Mouse (Mus musculus): ENCODE measurements around the gene Itsn1. TPM values are rescaled to one million over a fixed set of nuclear protein-coding genes. Genes with fewer than 3 reads are reported as not detected.
A peak's percentile ranks its signal among the peaks of the same experiment; 100 is the strongest.

Itsn1 gene
- total RNA-seq, 2 experiments from 2014 or later = 33.6 to 49.3 TPM

DNA sequence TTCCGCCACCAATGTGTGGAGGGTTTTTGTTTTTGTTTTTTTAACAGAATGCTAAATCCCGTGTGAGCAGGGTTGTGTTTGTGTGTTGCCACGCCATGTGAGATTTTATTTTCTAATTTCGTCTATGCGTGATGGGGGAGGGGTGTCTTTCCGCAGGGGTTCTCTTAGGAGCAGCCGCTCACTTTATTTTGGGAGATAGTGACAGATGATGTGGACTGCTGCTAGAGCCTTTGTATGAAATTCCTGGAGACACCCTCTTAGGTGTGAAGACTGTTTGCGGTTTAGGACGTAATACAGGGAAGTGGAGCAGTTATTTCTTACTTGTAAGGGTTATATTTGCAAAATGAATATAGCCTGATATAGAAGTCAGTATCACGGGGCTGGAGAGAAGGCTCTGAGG lies 176.9 kb downstream of the Itsn1 start:
- no peak for DNase-seq

DNA sequence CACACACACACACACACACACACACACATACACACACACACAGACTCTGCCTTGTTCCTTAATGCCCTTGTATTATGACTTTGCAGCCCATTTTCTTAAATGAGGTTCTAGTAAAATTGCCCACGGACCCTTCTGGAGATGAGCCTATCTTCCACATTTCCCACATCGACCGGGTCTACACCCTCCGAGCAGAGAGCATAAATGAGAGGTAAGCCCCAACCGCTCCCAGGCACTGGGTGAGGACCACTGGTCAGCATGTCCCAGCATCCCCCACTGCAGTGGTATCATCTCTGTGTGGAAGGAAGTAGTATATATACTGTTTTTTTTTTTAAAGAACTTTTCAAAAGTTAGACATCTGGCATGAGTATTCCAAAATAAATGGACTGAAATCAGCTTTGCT lies 177.6 kb downstream of the Itsn1 start:
- no peak for DNase-seq

DNA sequence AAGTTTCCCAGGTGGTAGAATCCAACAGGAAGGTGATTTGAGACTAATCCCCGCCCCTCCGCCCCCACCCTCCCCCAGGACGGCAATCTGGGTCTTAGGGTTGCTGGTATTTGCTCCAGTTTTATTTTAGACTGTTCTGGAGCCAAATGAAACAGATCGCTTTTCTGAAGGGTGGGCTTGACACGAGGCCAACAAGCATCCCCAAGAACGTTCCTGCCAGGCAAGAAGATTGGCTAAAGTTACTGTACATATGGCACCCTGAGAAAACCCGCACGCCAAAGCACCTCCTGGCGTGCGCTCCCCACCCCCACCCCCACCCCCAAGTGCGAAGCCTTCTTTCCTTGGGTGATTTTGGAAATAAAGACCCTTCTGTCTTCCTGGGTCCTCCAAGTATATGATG lies 178.1 kb downstream of the Itsn1 start:
- DNase-seq = no peak

DNA sequence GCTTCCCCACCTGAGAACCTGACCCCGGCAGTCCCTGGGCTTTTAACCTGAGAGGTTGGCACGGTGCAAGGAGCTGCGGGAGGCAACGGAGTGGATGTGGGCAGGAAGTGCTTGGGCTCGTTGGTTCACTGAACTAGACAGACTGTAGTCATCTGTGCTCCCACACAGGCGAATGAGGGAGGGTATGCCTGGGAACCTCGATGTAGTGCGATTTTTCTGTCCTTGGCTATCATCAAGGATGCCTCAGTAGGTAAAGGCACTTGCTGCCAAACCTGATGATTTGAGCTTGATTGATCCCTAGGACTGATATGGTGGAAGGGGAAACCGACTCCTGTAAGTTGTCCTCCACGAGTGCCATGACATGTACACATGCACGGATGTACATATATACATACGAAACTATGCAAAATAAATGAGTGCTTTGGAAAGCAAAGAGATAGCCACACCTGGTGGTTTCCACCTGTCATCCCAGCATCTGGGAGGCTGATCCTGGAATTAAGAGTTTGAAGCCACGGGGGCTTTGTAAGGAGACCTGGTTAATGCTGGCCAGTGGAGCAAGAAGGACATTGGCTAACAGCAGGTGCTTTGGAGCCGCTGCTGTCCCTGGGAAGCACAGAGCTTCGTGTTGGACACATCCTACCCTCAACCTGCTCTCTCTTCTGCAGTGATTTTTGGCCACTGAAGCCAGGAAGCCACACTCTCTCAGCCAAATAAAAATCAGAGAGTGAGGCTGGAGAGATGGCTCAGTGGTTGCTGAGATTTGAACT lies 180.7 kb downstream of the Itsn1 start:
- DNase-seq = no peak

DNA sequence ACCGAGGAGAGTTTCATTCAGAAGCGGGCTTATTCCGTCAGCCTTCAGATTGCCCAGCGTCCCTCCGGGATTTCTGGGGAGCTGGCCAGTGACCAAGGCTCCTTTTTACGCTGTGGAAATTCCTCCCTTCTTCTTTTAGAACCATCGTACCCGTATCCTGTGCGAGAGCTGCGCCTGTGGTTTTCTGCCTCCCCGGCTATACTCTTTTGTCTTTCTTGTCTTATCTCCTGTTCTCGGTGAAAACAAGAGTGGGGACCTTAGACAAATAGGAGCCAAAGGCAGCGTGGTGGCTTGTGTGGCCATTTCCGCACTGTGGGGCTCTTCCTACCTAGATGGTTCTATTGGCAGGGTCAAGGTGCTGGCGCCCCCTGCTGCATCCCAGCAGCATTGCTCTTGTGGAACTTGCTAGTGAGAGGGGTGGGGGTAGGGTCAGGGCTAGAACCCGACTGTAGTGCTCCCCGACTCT lies 188.6 kb downstream of the Itsn1 start:
- peak; percentile 90 to 91 for DNase-seq

DNA sequence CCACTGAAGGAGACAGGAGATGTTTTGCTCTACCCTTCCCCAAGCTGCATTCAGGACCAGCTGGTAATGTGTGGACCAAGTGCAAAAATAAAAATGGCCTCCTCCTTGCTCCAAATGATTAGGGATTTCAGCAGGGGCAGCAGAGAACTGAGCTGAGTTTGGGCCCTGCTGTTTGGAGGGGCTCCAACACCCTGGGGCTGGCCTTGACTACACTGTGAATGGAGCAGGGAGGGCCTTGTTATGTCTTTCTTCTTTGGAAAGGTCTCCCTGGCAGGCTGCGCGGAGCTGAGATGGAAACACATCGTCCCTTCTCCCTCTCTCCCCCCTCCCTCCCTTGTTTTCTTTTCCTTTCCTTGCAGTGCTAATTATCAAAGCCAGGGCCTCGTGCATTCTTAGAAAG lies 189.4 kb downstream of the Itsn1 start:
- peak in 1 of 2 experiments; percentile 41 for DNase-seq

DNA sequence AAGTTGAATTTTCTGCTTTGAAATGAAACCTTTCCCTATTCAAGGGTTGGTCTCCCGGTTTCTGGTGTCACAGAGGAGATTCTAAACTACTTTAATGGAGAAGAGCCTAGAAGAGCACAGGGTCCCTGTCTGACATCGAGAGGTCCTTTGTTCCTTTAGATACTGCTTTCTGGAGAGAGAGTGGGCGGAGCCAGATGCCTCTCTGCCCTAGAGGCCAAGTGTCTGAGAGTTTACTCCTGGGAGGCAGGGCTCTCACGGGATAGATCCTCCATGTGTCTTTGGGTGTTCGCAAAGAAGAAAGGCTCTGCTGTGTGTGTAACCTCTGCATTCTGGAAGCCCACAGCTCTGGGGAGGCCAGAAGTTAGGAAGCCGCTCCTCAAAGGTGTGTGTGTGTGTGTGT lies 190.0 kb downstream of the Itsn1 start:
- no peak for DNase-seq

DNA sequence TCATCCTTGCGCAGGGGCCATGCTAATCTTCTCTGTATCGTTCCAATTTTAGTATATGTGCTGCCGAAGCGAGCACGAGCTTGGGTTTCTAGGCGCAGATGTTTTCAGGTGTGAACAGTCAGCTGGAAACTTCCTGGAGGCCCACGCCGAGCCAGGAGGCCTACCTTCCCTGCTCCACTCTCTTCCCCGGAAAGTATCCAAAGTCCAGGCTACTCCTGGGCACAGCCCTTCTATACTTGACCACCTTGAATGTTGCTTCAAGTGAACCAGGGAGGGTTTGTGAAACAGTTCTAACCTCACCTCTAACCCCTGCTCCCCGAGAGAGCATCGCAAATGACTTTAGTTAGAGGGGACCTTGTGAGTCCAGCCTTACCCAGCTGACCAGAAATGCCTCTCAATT lies 192.3 kb downstream of the Itsn1 start:
- DNase-seq = no peak

DNA sequence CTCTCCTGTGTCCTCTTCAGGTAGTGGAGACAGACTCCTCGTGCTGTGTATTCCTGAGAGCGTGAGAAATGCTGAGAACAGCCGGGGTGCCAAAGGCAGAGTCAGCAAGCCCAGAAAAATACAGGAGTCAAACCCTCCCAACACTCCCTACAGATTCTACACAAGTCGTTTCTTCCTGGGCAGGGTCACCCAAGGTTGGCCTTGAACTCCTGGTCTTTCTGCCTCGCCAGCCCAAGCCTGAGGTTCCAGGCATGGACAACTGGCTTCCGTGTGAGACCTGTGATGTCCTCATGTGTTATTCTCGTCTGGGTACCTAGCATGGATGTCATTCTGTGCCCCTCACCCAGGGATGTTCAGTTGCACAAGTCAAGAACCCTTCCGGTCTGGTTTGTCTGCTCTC lies 193.9 kb downstream of the Itsn1 start:
- DNase-seq = no peak

DNA sequence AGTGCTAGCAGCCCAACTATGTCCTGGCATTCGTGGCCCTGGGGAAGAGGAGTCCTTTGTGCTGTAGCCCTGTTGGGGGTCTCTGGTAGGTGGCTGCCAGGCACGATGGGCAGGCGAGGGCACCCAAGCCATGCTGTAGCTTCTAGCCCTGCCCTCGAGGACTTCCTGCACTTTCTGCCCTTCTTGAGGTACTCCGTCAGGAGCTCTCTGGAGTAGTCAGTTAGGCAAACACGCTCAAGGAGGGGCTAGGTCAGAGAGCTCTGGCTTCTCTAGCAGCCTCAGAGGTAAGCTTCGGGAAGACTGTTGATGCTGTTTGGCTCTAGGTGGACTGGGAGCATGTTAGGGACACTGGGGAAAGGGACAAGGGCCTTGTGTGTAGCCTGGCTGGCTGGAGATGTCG lies 195.3 kb downstream of the Itsn1 start:
- DNase-seq = no peak

DNA sequence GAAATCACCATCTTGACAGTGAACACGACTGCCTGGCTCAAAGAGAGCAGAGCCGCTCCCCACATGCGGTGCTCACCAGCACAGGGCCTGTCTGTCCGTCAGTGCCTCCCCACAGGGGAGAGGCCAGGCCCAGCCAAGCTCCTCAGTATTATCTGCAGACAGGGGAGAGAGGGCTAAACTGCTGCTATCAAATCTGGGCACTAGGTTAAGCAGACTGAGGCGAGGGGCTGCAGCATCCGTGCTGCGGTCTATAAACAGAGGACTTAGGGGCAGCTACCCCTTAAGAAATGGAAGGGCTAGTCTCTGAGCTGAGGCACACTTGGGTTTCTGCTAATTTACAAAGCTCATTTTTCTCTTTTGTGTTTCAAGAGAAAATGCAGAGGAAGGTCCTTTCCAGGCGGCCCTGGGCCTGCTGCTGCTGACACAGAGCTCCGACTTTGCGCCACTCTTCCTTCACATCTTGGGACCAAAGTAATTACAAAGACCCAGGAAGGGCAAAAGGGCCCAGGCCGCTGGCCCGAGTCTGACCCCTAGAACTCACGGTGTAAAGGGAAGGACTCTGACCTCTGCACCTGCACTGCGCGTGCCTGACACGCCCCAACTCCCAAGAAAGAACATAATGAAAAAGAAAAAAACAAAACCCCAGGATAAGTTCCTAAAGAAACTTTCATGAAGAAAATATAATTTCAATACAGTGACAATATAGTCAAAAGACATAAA lies 199.0 kb downstream of the Itsn1 start:
- DNase-seq = no peak

DNA sequence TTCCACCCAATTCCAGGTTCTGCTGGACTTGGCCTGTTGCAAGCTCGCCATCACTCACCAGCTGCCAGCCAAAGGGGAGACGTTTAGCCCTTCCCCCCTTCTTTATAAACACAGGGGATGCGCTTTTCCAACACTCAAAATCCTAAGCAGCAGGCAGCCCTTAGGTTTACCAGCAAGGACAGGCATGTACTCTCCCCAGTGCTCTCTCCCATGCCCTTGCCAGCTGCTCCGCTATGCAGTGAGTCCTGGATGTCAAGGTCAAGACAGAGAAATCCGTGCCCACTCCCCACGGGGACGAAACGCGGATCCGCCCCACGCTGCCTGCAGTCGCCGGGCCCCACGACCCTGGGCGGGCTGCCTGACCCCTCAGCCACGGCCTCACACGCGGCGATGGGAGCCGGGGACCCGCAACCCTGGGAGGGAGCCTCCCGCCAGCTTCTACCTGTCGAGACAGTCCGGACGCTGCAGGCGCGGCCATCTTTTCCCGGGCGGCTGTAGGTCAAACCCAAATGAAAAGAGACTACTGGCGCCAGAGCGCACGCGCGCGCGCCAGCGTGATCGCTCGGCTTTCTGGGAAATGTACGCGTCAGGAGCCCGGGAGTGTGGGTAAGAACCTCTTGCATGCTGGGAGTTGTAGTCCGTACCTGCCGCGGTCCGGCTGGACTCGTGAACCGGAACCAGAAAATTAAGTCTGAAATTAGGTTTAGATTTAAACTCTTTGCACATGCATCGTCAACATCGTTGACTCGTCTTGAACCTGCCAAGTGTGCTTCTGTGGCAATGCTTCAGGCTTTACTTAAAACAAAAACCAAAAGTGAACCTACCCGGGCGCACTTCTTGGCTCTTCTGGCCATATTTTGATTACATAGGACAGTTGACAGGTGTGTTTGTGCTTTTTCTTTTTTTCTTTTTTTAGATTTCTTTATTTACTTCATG lies 202.3 kb downstream of the Itsn1 start:
- peak; percentile 93 to 94 for DNase-seq

DNA sequence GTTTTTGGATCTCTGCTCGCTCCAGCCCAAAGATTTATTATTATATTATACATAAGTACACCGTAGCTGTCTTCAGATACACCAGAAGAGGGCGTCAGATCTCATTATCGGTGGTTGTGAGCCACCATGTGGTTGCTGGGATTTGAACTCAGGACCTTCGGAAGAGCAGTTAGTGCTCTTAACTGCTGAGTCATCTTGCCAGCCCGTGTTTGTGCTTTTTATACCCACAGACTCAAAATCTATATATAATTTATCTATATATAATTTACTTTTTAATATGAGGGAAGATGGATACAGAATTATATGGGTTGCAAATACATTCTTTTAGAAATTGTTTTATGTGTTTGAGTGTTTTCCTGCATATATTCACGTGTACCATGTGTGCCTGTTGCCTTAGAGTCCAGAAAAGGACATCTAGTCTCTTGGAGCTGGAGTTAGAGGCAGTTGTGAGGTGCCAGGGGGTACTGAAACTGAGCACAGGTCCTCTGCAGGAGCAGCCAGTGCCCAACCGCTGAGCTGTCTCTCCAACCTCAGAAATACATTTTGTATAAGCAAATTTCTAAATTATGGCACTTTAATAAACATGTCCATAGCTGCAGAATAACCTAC lies 203.1 kb downstream of the Itsn1 start:
- DNase-seq = no peak

DNA sequence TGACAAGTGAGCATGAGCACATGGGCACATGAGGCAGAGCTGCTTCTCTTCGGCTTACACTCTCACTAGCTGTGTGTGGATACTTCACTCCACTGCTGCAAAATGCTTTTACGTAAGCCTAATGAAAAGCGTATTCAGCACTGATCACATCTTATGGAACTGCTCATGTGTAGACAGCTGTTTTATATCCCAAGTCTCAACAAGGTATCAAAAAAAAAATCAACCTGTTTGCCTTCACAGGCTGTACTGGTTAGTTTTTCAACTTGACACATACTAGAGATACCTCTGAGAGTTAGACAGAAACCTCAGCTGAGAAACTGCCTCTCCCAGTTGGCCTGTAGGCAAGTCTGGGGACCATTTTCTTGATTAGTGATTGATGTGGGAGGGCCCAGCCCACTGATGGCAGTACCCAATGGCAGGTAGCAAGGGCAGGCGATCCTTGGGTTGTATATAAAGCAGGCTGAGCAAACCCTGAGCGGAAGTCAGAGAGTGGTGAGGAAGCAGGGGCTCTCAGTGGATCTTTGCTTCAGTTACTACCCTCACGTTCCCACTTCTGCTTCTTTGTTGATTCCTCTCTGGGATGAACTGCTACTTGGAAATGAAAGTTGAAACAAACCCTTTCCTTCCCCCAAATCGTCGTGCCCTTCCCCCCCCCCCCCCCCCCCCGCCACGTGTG lies 203.9 kb downstream of the Itsn1 start:
- DNase-seq = no peak

DNA sequence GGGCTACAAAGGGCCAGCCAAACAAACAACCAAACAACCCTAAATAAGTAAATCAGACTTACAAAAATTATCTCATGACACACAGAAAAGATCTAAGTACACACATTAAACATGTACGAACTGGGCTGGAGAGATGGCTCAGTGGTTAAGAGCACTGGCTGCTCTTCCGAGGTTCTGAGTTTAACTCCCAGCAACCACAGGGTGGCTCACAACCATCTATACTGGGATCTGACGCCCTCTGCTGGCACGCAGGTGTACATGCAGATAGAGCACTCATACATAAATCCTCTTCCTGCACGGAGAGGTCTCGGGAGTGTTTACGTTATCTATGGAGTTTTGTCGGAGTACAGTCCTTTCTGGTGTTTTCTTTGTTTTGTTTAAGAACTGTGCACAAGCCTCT lies 206.0 kb downstream of the Itsn1 start:
- peak; percentile 74 to 75 for DNase-seq

DNA sequence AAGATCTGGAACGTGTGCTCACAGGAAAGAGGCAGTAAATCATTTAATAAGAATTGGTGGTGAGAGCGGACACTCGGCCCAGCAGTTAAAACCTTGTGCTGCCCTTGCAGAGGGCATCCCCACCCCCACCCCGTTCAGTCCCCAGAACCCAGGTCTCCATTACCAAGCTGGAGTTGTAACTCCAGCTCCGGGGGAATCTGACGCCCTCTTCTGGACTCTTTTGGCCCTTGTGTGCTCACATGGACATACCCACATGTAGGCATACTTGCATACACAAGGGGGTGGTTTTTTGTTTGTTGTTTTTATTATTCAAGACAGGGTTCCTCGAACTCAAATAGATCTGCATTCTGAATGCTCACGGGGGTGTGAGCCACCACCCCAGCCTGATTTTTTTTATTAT lies 206.6 kb downstream of the Itsn1 start:
- no peak for DNase-seq

DNA sequence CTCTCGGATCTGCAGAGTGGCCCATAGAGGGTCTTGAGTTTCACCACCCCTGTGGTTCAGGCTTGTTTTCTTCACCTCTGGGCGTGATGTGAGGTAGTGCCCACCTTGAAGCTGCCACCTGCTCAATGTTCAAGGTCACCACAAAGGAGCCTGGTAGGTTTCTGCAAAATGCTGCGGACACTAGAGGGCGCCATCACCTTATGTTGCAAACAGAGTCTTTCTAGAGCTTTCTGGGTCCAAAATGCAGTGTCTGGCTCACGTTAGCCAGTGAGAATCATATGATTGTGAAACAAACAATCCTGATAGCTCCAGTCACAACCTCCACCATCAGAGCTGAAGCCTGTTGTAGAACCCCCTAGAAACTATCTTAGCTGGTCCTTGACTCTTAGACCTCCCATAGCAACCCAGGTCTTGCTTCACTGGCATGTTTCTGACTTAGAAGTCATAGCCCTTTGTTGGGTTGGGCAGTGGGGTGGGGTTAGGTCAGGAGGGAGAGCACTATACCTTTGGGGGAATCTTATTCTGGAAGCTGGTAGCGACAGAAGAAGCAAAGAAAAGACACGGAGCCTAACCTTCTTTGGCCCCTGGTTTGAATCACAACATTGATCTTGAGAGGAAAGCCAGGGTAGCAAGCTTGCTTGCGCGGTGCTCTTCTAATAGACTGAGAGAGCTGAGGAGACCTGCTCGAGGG lies 207.4 kb downstream of the Itsn1 start:
- DNase-seq = peak; percentile 84 to 88

DNA sequence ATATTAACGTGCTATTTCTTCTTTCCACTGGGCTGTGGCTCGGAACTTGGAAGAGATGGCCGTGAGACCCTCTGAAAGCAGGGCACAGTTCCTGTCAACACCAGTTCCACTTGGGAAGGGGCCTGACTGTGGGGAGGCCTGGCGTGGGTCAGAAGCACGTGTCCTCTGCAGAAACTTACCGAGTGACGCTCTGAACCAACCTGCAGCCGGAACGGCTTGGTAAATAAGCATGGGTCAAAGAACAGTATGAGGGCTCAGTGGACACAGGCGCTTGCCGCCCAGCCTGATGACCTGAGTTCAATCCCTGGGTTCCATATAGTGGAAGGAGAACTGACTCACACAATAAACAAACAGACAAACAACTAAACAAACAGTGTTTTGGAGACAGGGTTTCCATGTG lies 208.2 kb downstream of the Itsn1 start:
- no peak for DNase-seq

DNA sequence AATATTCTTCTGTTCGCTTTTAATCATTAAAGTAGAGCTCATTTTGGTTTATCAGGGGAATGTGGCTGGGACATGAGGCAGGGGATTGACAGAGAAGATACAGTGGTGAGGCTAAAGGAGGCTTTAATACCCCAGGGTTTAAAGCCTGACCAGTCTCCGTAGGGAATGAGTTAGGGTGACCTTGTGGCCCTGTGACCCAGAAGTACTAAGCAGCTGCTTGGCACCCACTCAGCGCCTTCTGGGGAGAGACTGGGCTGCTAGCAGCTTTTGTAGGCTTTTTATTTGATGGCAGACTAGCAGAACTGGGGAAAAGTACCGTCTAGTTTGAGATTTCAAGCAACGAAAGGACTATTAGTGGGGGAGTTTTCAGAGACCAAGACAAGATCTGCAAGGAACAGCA lies 209.1 kb downstream of the Itsn1 start:
- no peak for DNase-seq

DNA sequence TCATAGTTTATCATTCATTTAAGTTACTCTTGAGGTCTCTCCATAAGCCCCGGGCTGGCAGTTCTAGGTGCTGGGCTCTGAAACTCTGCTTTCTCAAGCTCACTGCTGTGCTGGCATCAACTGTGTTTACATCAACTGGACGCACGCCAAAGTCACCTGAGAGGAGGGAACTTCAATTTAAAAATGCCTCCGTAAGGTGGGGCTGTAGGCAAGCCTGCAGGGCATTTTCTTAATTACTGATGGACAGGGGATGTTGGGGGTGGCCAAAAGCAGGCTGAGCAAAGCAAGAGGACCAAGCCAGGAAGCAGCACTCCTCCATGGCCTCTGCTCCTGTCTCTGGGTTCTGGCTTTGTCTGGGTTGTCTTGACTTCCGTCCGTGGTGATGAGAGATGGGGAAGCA lies 211.6 kb downstream of the Itsn1 start:
- DNase-seq = no peak

DNA sequence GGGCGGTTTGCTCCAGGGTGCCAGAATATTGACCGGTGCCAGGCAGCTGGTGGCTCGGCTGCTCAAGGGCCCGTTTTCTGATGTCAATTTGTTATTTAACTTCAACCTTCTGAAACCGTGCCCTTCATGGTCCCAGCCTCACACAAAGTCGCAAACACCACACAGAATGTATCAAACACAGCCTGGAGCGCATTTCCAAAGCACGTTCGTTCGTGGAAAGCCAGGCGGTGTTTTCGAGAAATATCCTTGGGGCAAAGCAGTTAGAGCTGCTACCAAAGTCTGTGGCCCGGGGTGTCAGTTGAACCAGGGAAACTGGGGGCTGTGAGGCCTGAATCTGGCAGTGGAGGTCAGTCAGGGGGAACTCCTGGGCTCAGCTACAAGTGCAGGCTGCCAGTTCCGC lies 213.1 kb downstream of the Itsn1 start:
- DNase-seq = no peak

Measured in adrenal gland, postnatal 36 days (tissue).